Mouse (Mus musculus): ENCODE measurements around the gene Ccna1. TPM values are rescaled to one million over a fixed set of nuclear protein-coding genes. Genes with fewer than 3 reads are reported as not detected.

Gene Ccna1
- total RNA-seq, 2 experiments from 2014 or later, result 0.16 TPM; not detected in 1

DNA sequence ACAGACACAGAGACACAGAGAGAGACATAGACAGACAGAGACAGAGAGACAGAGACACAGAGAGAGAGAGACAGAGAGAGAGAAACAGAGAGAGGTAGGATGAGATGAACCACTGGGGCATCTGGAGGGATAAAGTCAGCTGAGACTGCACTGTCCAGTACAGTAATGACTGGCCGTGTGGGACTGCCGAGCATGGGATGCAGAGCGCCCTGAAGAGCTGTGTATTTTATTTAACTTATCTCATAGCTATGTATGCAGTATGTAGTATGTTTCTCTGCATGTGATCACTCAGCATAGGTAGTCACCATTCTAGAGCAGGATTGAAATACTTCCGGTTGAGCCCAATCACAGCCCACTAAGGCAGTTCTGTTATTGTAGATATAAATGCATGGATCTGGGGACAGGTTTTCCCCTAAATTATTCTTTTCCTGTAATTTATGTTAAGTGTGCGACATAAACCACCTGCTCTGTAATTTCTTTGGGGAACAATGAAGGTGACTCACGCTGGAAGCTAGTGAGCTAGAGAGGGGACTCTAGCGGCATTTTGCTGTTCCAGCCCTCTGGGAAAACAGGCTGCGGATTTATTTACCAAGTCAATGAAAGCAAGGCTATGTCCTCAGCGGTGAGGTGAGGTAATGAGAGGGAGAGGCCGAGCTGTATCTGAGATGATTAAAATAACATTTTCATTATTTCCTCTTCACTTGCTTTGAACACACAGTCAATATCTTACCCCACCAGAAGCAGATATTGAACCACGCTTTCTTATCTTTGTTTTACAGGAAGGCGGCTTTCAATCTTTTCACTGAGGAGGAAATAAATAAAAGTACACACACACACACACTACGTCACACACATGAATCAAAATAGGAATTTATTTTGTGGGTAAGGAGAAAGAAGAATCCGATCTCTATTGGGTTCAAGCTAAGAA is 10.7 kb upstream of the Ccna1 start:
- DNase-seq, result no peak

DNA sequence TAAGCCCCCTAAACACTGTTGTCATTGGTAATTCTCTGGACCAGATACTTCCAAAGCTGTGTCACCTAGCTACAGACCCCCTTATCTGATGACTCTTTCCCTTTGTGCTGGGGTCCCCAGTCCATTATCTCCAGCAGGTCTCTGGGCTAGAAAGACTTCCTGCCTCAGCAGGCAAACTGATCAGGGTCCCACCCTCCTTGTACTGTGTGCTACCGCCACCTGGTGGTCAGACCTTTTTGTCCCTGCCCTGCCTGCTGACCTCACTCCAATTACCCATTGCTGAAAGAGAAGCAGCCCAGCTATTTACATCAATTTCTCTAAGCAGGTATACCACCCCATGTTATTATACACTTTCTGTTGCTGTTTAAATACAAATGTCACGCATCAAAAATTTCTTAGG is 9.1 kb upstream of the Ccna1 start:
- peak; percentile 83 for DNase-seq

DNA sequence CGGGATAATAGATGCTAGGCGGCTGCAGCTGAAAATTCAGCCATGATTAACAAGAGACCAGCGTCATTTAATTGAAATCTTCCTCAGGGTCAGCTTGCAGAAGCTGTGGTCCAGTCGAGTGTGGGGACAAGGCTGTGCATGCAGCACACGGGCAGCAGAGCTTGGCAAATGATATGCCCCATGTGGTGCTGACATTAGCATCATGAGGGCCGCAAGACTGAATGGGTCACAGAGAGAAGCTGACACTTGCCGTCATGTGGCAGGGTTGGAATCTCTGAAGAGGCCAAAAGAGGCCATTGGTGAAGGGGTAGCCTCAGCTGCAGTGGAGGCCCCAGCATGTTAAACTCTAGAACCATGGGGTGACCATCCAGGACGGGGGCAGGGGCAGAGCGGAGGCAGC is 7.4 kb upstream of the Ccna1 start:
- no peak for DNase-seq

DNA sequence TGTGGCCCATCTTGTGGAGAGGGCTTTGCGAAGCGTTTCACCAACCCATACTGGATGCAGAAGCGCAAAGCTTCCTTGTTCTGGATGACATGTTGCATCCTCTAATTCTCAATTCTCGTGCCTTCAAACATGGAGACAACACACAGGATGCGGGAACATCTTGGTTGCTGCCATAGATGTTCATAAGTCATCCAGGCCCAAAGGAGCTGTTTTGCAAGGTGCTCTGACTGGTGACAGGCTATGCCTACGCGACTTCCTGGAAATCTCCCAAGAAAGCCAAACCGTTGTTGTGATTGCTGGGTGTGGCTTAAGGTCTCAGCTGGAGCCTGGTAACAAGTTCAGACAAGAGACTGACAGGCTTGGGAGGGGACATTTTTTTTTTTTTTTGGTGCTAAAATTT is 1.1 kb upstream of the Ccna1 start:
- no peak for DNase-seq

DNA sequence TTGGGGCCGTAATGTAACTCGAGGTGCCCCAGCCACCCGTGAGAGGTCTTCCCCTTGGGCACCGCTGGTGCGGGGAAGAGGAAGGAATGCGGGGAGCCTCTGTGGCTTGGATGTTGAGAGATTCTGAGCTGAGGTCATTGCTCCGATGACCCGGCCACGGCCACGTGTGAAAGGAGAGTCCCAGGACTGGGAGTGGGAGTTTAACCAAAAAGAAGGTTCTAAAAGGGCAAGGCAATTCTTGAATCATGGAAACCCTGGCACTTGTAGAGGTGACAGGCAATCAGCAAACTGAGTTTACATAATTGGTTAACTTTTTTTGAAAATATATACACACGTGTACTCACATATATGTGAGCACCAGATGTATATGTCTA is 433 bp upstream of the Ccna1 start:
- no peak for DNase-seq

DNA sequence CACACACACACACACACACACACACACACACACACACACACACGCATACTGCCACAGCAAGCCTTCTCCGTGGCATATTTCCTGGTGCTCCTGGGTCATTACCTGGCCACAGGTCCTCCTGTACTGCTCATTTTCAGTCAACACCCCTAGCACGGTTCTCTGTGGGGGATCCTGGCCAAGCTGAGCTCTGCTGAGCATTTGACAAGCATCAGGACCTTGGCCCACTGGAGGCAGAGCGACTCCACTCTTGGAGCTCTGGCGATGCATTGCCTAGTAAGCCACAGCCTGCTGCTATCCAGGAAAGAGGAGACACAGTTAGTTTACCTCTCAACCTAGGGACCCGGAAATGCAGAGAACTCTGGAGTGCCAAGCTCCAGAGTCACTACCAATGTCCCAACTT is 1.1 kb downstream of the Ccna1 start:
- DNase-seq, result no peak

DNA sequence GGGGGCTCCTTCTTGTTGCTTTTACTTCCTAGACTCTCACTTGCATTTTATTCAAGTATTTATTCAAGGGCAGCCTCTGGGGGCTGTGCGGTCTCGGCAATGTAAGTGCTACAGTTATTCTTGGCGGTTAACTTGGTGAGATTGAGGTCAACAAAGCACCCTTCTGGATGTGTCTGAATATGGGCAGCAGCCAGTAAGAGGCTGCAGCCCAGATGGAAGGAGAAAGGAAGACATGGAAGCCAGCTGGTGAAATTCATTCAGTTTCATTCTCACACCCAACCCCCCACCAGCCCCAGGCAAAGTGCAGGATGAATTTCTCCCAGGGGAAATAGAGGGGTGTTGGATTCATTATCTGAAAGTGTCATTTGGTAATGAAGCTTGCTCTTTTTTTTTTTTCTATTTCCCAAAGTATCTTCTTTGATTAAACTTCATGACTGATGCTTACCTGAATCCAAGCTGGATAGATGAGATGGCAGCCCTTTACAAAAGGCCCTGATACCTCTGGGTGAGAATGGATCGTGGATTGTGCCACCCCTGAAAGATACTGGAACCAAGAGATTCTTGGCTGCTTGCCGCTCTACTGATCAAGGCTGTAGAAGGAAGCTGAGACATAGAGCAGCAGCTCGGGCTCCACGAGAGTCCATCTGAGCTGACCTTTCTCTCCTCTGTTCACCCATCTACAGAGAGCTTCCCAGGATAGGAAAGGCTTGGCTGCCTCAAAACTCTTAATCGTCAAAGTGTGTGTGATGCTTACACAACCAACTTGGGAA is 10.5 kb downstream of the Ccna1 start:
- DNase-seq, result no peak

DNA sequence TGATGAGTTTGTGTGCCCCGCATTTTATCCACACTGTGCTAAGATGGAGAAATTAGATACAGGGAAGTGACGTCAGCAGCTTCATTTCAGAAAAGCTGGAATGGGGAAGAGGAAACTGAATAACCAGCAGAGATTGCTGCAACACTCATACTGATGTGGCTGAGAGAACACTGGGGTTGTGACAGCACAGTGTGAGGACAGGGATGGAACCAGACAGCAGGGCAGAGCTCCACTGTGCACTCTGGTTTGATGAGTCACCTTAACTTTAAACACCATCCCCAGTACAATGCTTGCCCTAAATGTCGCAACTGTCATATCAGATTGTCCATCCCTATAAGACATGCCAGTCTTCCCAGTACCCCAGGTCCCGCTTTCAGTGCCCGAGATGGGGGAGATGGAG is 17.7 kb downstream of the Ccna1 start:
- DNase-seq, result no peak

DNA sequence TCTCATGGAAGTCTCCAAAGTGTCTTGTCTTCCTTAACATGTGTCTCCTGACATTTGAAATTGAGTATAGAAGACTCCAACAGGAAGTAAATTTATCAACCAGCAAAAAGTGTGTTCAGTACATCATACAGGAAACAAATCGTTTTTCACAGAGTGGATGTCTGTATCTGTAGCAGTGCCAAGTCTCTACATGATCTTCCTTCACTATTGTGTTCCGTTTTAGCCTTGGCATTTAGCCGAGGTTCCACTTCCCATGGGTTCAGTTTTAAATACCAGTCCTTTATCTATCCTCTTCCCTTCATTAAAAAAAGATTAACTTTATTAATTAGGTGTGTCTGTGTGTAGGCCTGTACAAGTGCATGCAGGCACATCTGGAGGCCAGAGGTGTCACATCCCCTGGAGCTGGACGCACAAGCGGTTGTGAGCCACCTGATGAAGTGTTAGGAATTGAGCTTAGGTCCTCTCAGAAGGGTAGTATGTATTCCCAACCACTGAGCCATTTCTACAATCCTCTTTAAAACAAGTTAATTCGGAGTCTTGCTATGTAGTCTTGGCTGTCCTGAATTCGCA is 27.9 kb downstream of the Ccna1 start:
- DNase-seq, result no peak

DNA sequence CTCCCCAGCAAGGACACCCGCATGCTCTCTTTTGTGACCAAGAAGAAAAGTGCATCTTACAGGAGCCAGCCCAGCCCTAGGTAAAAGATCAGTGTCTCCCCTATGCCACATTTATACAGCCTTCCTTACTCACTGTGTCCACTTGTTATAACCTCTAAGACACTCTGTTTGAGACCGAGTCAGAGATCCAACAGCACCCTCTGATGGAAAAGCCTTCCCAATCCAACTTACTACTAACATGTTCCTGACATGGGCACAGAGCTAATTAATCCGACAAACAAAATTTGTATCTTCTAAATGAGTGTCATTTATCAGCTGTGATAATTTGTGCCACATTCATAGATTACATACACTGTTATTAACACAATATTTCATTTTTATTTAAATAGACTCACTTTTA is 29.8 kb downstream of the Ccna1 start:
- no peak for DNase-seq

DNA sequence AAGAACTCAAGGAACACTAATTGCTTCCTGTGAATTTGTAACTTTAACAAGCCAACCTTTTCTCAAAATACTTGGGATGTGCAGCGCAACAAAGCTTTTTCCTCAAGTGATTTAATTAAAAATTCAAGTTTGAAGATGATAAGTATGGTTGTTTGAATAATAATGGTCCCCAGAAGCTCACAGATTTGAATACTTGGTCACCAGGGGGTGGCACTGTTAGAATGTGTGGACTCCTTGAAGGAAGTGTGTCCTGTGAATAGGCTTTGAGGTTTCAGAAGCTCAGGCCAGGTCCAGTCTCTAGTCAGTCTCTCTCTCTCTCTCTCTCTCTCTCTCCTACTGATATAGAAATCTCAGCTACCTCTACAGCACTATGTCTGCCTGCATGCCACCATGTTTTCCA is 32.0 kb downstream of the Ccna1 start:
- DNase-seq, result no peak

DNA sequence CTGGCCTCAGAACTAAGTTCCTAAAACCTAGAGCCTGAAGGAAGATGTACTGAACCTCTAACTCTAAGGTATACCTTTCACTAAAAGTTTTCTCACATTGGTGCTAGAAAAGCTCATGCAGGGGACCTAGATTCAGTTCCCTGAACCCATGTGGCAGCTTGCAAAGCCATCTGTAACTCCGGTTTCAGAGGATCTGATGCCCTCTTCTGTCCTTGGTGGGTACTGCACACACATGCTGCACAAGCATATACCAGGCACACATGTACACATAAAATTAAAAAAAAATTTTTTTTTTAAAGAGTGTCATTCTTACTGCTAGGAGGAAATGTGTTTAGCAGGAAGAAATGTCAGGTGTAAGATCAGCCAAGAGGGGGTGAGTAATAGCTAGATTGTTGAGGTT is 33.1 kb downstream of the Ccna1 start:
- no peak for DNase-seq

DNA sequence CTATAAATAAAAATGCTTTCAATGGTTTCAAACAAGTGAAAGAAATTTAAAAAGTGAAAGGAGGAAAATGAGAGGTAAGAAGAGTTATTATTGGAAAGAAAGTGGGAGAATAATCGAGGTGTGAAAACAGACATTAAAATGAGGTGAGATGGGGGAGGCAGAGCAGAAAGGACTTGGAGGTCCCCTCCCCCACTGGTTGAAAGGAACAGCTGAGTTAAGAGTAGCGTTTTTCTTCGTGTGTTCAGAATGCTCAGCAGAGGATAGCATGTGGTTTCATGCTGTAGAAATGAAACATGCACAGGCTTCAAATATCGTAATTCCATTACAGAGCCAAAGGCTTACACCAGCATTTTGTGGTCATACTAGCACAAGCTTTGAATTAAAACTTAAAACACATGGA is 42.8 kb downstream of the Ccna1 start:
- DNase-seq, result no peak

DNA sequence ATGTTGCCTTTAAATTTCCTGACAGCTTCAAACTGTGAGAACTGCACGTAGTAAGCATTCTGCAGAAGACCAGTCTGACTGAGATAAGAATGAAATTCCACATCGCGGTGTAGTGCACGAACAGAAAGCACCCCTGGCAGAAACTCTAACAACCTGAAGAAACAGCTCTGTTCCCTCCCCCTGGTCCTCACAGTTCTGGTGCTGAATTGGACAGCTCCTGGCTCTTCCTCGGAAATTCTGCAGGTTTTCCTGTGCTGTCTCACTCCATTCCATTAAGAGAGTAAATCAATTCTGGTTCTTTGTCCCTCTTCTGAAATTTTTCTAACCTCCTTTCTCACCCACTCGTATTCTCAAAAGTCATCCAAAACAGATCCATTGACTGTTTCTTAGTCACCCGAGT is 43.6 kb downstream of the Ccna1 start:
- DNase-seq, result peak; percentile 14

DNA sequence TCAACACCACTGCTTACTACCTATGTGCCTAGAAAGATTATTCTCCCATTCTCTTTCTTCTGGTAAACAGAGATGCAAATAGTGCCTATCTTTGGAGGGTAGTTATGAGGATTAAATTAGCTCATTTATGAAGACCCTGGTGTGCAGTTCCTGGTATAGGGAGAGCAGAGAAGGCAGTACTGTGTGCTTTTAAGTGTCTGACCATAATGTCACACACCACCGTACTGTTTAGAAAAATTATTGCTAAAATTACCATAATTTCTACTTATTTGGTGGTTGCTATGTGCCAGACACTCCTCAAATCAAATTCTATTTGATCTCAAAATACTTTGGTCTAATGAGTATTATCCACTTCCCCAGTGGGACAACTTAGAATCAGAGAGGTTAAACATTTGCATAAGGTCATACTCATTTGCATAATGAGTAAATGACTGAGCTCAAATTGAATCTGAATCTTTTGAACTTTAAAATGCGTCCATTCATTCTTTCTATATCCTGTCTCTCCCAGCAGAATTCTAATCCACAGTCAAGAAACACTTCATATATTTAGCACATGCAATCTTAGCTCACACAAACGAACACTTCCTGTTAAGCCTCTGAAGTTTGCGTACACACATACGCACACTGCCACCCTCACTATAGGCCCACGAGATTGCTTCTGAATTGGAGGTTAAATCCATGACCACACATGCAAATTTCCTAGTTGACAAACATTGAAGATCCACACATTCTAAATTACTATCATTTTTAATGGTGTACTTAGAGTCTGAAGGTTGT is 46.1 kb downstream of the Ccna1 start:
- no peak for DNase-seq

DNA sequence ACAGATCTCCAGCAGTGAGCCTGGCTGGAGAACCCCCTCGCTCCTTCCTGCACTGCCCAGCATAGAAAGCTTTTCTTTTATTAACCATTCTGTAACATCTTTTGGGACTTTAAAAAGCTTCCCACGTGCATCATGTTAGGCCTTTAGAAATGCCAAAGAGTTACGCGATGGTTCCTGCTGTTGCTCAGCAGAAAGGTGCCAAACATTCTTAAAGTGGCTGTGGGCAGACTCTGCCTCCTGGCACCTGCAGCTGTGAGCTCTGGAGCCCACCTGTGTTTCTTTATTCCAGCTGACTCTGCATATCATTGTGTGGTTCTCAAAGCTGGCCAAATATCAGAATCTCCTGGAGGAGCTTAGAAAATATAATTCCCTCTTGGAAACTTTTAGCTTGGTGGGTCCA is 51.3 kb downstream of the Ccna1 start:
- no peak for DNase-seq

DNA sequence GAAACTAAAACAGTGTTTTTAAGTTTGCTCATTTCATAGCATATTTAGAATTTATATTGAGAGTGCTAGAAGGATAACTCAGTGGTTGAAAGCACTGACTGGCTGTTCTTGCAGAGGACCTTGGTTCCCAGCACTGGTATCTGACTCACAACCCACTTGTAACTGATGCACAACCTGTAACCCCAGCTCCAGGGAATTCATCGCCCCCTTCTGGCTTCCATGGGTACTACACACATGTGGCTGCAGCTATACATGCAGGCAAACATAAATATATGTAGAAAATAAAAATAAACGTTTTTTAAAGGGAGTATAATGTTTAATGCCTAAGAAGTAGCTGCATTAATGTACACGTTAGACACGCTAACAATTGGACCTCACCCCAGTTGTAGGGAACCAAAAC is 53.6 kb downstream of the Ccna1 start:
- DNase-seq, result no peak

Other genes with a start within 250 kb of the Ccna1 start
- 10 to 100 TPM; 23.4 to 25.3 TPM for gene Rfxap, start 247.7 kb downstream of the Ccna1 start, total RNA-seq (2021)
- under 1 TPM; 0.07 to 0.11 TPM for gene Sertm1, start 139.6 kb downstream of the Ccna1 start, total RNA-seq (2021)
- gene Spg20, start 56.6 kb upstream of the Ccna1 start, total RNA-seq (2021), result 10 to 100 TPM; 48.4 to 52.6 TPM
- gene Ccdc169, start 81.8 kb upstream of the Ccna1 start, total RNA-seq (2021), result under 1 TPM; 0.14 to 0.16 TPM
- gene Sohlh2, start 126.5 kb upstream of the Ccna1 start, total RNA-seq (2021), result under 1 TPM in 1 of 2 experiments, not detected in 1; 0.16 TPM
- gene Dclk1, start 186.9 kb upstream of the Ccna1 start, total RNA-seq (2021), result 10 to 100 TPM; 20.5 to 29.9 TPM